8 mouse cellular contexts compared by ENCODE assay signal in the genomic region with DNA sequence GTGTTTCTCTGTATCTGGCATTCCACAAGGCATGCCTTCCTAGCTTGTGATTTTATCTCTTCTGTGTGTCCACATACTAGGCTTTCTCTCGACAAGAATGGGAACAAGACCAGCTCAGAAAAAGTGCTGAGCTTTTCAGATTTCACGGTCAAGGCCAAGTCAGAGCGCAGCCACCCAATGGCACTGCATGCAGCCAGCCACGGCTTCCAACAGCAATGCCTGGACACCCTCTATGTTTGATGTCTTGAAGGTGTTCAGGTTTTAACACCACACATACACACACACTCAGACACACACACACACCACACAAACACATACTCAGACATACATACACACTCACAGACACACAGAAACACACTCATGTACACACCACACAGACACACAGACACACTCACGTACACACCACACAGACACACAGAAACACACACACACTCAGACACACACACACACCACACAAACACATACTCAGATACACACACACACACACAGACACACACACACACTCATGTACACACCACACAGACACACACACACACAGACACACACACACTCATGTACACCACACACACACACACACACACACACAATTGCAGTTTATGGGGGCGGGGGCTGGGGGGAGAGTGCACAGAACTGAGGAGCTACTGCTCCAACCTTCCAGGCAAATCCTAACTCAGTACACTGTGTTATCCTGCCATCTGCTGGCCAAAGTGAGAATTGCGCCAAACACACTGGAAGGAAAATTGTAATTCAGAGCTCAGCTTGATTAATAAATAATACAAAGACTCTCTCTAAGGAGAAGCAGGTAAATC. TPM values are rescaled to one million over a fixed set of nuclear protein-coding genes. Genes with fewer than 3 reads are reported as not detected.
DNase-seq lines count a peak whose midpoint lies in the region; ATAC-seq and TF ChIP-seq lines count a peak whose summit lies in the region.

No protein-coding gene starts in this region.

- peak; percentile 72 for DNase-seq in CH12.LX (ENCODE audit: extremely low read depth)
- peak; percentile 78 to 79 for DNase-seq in adrenal gland, postnatal 36 days
- DNase-seq in embryonic facial prominence, embryonic 14.5 days (ENCODE audit: low spot score): peak; percentile 62
- peak; percentile 77 to 90 for DNase-seq in heart, postnatal 10 days
- DNase-seq in kidney, postnatal 4 days: peak; percentile 87 to 91
- DNase-seq in ovary, postnatal 10 days (ENCODE audit: low spot score): peak; percentile 58
- DNase-seq in thymus, postnatal 0 days (ENCODE audit: low spot score): peak; percentile 67

- H3K4me2 ChIP-seq in CH12.LX (ENCODE audit: insufficient read depth, low read depth, poor library complexity, severe bottlenecking): no peak overlapping the region
- no peak overlapping the region for H3K4me2 ChIP-seq in embryonic facial prominence, embryonic 14.5 days (ENCODE audit: low read depth, low read length)
- H3K4me2 ChIP-seq in lung, embryonic 16.5 days (ENCODE audit: low read depth, low read length): no peak overlapping the region

- 35% methylated on average over 7 of the region's 7 CpGs for WGBS in embryonic facial prominence, embryonic 14.5 days
- 33% methylated on average over 7 of the region's 7 CpGs for WGBS in lung, embryonic 16.5 days

- no peak for TF ChIP-seq POLR2A in CH12.LX (IDR thresholded peaks at IDR 0.05; ENCODE audit: low read depth, low read length)

- no peak overlapping the region for H3K27ac ChIP-seq in CH12.LX (ENCODE audit: insufficient read depth, low read depth)
- no peak overlapping the region for H3K27ac ChIP-seq in embryonic facial prominence, embryonic 14.5 days (replicated peaks; ENCODE audit: low read depth, low read length)
- no peak overlapping the region for H3K27ac ChIP-seq in lung, embryonic 16.5 days (ENCODE audit: low read length)

- H3K9me3 ChIP-seq in CH12.LX (replicated peaks; ENCODE audit: low read length): no peaks in the 10 kb centered on the region
- H3K9me3 ChIP-seq in embryonic facial prominence, embryonic 14.5 days (ENCODE audit: control insufficient read depth, low read length): no peaks in the 10 kb centered on the region
- no peaks in the 10 kb centered on the region for H3K9me3 ChIP-seq in lung, embryonic 16.5 days (ENCODE audit: control insufficient read depth, low read length)

- H3K27me3 ChIP-seq in CH12.LX (replicated peaks): peaks cover 5% of the 10 kb centered on the region
- H3K27me3 ChIP-seq in embryonic facial prominence, embryonic 14.5 days (replicated peaks; ENCODE audit: control insufficient read depth, insufficient read depth, low read length): no peaks in the 10 kb centered on the region
- no peaks in the 10 kb centered on the region for H3K27me3 ChIP-seq in lung, embryonic 16.5 days (ENCODE audit: control insufficient read depth, insufficient read depth, low read depth, low read length)

- H3K4me1 ChIP-seq in CH12.LX (ENCODE audit: control insufficient read depth in 1 of 2, insufficient read depth in 2 of 2): peaks cover 0 to 5% of the 10 kb centered on the region in 2 experiments; a peak in 2 of 4 replicates
- H3K4me1 ChIP-seq in embryonic facial prominence, embryonic 14.5 days (ENCODE audit: control insufficient read depth, insufficient read depth, low read length): no peaks in the 10 kb centered on the region
- 0 out of 2 replicates have a peak, but pooled peaks cover 3% of the 10 kb centered on the region for H3K4me1 ChIP-seq in lung, embryonic 16.5 days (replicated peaks; ENCODE audit: control insufficient read depth, insufficient read depth, low read length)

- in situ Hi-C loops in CH12.LX (cut with MboI; ENCODE audit: low pct_ligation_motif_present, low pct_unique_long_range_greater_than_20kb, low sequenced_read_pairs): loop anchor here (5.0 to 25.0 kb wide), 2 partner anchors 227 to 367 kb away; no protein-coding TSS in a partner anchor

- TF ChIP-seq CTCF in CH12.LX (conservative IDR thresholded peaks at IDR 0.05 in 1 of 2, IDR thresholded peaks at IDR 0.05 in 1 of 2; ENCODE audit: low read depth in 2 of 2, low read length in 2 of 2): peak; percentile 87 to 94

- ATAC-seq in embryonic facial prominence, embryonic 14.5 days (ENCODE audit: low read depth): peak; percentile 81
- peak; percentile 85 for ATAC-seq in lung, embryonic 16.5 days (ENCODE audit: low read depth)

- dilution Hi-C loops in CH12.LX (cut with MboI; ENCODE audit: extremely low pct_ligation_motif_present, extremely low pct_unique_long_range_greater_than_20kb, low sequenced_read_pairs): no loop called here

- H3K36me3 ChIP-seq in CH12.LX (replicated peaks in 1 of 2; ENCODE audit: control insufficient read depth in 1 of 2, insufficient read depth in 1 of 2, low read length in 1 of 2): no peaks in the 10 kb centered on the region
- no peaks in the 10 kb centered on the region for H3K36me3 ChIP-seq in embryonic facial prominence, embryonic 14.5 days (ENCODE audit: control insufficient read depth, insufficient read depth, low read length)
- no peaks in the 10 kb centered on the region for H3K36me3 ChIP-seq in lung, embryonic 16.5 days (ENCODE audit: control insufficient read depth, insufficient read depth, low read length)

- intact Hi-C loops in heart, postnatal 10 days (cut with DNase I): loop anchor here (1.0 to 10.0 kb wide), 4 partner anchors 152 to 639 kb away; partner anchors contain the start of gene Prpf18

- H3K79me2 ChIP-seq in CH12.LX (replicated peaks; ENCODE audit: control insufficient read depth, extremely low read depth, insufficient read depth, poor library complexity, severe bottlenecking): no peaks in the 10 kb centered on the region

- no peak overlapping the region for H3K4me3 ChIP-seq in CH12.LX (replicated peaks in 1 of 3; ENCODE audit: low read depth in 2 of 3, low read length in 2 of 3, poor library complexity in 1 of 3)
- no peak overlapping the region for H3K4me3 ChIP-seq in embryonic facial prominence, embryonic 14.5 days (ENCODE audit: low read depth, low read length)
- H3K4me3 ChIP-seq in lung, embryonic 16.5 days (ENCODE audit: low read length): no peak overlapping the region

- H3K9ac ChIP-seq in CH12.LX (ENCODE audit: insufficient read depth, low read depth): no peak overlapping the region
- H3K9ac ChIP-seq in embryonic facial prominence, embryonic 14.5 days (ENCODE audit: low read depth, low read length): no peak overlapping the region
- H3K9ac ChIP-seq in lung, embryonic 16.5 days (ENCODE audit: low read length): no peak overlapping the region; the same call in 1 of the 2 replicates

- TF ChIP-seq EP300 in CH12.LX (IDR thresholded peaks at IDR 0.05; ENCODE audit: low read length): no peak

- peak; percentile 96 for TF ChIP-seq RAD21 in CH12.LX (IDR thresholded peaks at IDR 0.05; ENCODE audit: low read depth, low read length)

TF ChIP-seq in CH12.LX, 34 proteins besides CTCF, POLR2A, EP300 and RAD21:
- TF ChIP-seq NELFE (IDR thresholded peaks at IDR 0.05; ENCODE audit: low read depth, low read length): 0 out of 2 replicates have a peak, but pooled peaks have one; percentile 18
- no peak for TF ChIP-seq MXI1 (IDR thresholded peaks at IDR 0.05; ENCODE audit: low read depth, low read length)
- TF ChIP-seq MAZ (IDR thresholded peaks at IDR 0.05; ENCODE audit: low read depth, low read length): 0 out of 2 replicates have a peak, but pooled peaks have one; percentile 40
- peak; percentile 77 for TF ChIP-seq MAFK (IDR thresholded peaks at IDR 0.05; ENCODE audit: insufficient replicate concordance, low read length)
- peak; percentile 88 for TF ChIP-seq SMC3 (IDR thresholded peaks at IDR 0.05; ENCODE audit: low read depth, low read length)
- TF ChIP-seq ZC3H11A (IDR thresholded peaks at IDR 0.05; ENCODE audit: low read depth, low read length): peak; percentile 66
- no peak for TF ChIP-seq PAX5 (IDR thresholded peaks at IDR 0.05; ENCODE audit: low read length)
- no peak for TF ChIP-seq RCOR1 (conservative IDR thresholded peaks at IDR 0.05; ENCODE audit: low read depth, low read length)
- no peak for TF ChIP-seq JUN (IDR thresholded peaks at IDR 0.05; ENCODE audit: insufficient read depth, low read depth, low read length)

RNA-seq across cellular contexts. Expression of gene Sephs1, which starts 17.2 kb away (rescaled TPM):
- total RNA-seq in CH12.LX (2012; rRNA removed) (39.5 and 55.4 TPM in 2 replicates), CH12.LX (2014; rRNA removed) (85.8 and 86.3 TPM in 2 replicates)
- 53.8 and 62.0 TPM in 2 replicates for polyA plus RNA-seq in CH12.LX (2012; ENCODE audit: insufficient read length, low read depth)
- 10 to 100 TPM; 47.1 to 52.5 TPM for total RNA-seq in adrenal gland, postnatal 36 days (2021)
- polyA plus RNA-seq in embryonic facial prominence, embryonic 14.5 days (2014; fragmentation: Nextera tagmentation; extraction: Ambion mirVana): 76.1 and 86.6 TPM in 2 replicates
- 10 to 100 TPM; 30.1 to 35.1 TPM for total RNA-seq in heart, postnatal 10 days (2021)
- 85.6 and 89.5 TPM in 2 replicates for polyA plus RNA-seq in lung, embryonic 16.5 days (2015; fragmentation: Nextera tagmentation; extraction: Ambion mirVana)
- 56.7 and 57.1 TPM in 2 replicates for polyA plus RNA-seq in thymus, postnatal 0 days (2015; fragmentation: Nextera tagmentation; extraction: Ambion mirVana)

RNA-seq across cellular contexts. Expression of gene Phyh, which starts 54.6 kb away (rescaled TPM):
- 11.0 and 12.5 TPM in 2 replicates for total RNA-seq in CH12.LX (2012; rRNA removed)
- total RNA-seq in CH12.LX (2014; rRNA removed): 24.2 and 24.4 TPM in 2 replicates
- polyA plus RNA-seq in CH12.LX (2012; ENCODE audit: insufficient read length, low read depth): 17.2 and 18.5 TPM in 2 replicates
- 100 to 1,000 TPM; 213 to 352 TPM for total RNA-seq in adrenal gland, postnatal 36 days (2021)
- polyA plus RNA-seq in embryonic facial prominence, embryonic 14.5 days (2014; fragmentation: Nextera tagmentation; extraction: Ambion mirVana): 38.2 and 44.1 TPM in 2 replicates
- total RNA-seq in heart, postnatal 10 days (2021): 100 to 1,000 TPM; 417 to 432 TPM
- polyA plus RNA-seq in lung, embryonic 16.5 days (2015; fragmentation: Nextera tagmentation; extraction: Ambion mirVana): 91.9 and 96.2 TPM in 2 replicates
- polyA plus RNA-seq in thymus, postnatal 0 days (2015; fragmentation: Nextera tagmentation; extraction: Ambion mirVana): 20.3 and 22.4 TPM in 2 replicates
